Mouse (Mus musculus) cerebellum, adult 9-10 months (tissue): ENCODE measurements at regions not wholly inside any gene's neighbourhood (a gene's known extent, or its start where the extent isn't known, plus 50 kb on each side); places are given as distances from the start of the nearest gene placed in this dataset.

Experiments used
- DNase-seq: peaks from one replicate; pipeline ENCODE4 v3.0.0; 2022

- DNase-seq = no peak
Observed at GRCm38 (mm10) chr13:16100253-16100652, 88.6 kb downstream of the Inhba start.

DNA sequence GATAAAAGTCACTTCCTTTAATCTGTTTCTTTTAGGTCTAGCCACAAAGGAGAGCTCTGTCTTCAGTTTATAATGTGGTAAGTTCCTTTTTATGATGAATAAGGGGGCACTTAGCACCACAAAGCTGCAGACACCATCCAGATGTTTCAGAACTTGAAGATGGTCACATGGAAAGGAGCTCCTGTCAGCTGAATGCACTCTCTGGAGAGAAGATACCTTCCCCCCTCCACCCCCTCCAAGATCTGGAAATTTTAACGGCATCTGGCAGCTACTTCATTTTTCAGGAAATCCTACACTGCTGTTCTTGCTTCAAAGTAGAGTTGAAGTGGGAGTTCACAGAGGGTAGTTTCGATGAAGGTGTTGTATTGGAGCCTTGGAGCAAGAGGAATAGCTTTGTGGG, 103.2 kb downstream of the Inhba start:
- DNase-seq = no peak

DNA sequence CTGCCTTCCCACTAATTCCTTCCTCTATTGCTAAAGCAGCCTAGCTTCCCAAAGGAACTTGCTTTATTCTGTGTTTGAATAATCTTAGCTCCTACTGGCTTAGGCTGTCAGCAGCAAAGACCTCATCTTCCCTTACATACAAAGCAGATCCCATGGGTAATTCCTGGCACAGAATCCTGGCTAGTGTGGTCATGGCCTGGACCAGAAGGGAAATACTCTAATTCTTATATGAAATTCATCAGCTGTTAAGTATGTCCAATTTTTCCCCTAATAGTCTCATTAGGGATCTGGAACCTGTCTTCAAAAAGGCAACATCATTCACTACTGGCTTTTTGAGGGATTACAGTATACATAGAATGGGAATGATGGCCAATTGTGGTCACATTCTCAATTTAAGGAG, 135.0 kb downstream of the Inhba start:
- no peak for DNase-seq

DNA sequence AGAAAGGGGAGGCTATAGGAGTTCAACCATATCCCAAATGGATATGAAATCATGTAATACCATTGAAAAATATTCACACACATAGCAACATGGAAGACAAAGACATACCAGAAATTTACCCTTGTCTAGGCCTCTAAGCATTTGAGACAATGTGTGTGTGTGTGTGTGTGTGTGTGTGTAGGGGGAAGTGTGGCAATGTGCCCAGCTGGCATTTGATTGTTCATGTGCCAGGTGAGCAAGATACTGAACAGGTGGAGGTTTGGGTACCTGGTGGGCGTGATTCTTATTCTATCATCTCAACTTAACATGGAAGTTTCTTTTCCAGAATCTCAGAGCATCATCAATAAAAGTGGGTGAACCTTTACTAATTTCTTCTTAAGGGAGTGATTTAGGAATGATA, 143.3 kb downstream of the Inhba start:
- no peak for DNase-seq

- DNase-seq = no peak
Observed at GRCm38 (mm10) chr13:16165204-16165894, 153.7 kb downstream of the Inhba start.

GRCm38 (mm10) chr13:16196692-16197091, 185.0 kb downstream of the Inhba start:
- DNase-seq = no peak

- DNase-seq = no peak
Observed at GRCm38 (mm10) chr13:16200046-16200445, 188.4 kb downstream of the Inhba start.

DNA sequence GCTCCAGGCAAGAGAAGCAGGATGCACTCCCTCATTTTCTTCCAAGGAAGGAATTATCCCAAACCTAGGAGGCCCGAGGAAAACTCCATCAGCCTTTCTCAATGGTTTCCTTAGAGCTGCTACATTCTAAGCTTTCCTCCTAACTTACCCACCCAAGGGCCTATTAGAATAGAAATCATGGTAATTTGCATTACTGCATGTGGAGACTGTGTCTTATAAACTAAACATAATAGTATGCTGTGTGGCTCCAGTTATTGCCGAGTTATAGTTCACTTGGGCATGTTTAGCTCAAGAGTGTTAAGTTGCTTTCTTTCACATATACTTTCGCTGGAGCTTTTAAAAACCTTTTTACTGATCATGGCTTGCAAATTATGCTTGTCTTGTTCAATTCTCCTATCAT, 191.5 kb downstream of the Inhba start:
- no peak for DNase-seq

GRCm38 (mm10) chr13:16204097-16204496, 192.4 kb downstream of the Inhba start:
- DNase-seq = no peak

DNA sequence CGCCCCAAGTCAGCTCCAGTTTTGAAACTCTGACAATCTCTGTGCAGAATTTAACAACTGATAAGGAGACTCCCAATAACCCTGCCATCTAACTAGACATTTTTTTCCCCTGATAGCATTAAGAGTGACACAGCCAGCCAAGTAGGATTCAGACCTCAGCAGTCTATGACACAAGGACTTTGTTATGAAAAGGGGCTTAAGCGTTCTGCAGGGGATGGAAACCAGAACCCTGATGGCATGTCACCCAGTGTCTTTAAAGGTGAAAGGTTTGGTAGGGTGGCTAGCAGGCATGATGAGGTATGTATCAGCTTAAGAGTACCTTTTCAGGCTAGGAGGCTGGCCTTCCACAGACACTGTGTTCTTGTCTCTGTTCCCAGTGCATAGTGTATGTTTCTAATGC, 199.8 kb downstream of the Inhba start:
- DNase-seq = no peak

DNA sequence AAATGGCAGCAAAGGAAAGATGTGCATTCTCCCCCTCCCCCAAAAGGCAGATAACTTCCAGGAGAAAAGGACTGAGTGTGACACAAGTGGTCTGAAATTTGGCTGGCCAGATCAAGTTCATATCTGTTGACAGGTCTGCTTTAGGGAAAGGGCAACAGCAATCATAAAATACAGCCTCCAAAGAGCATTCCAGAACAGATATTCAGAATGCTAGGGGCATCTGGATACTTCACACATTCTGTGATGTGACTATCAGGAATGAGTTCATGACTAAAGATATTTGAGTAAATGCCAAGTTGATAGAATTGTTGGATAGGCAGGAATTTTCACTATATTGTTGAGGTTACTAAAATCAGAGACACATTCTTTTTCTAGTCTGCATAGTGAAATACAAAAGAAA, 208.2 kb downstream of the Inhba start:
- DNase-seq = no peak

DNA sequence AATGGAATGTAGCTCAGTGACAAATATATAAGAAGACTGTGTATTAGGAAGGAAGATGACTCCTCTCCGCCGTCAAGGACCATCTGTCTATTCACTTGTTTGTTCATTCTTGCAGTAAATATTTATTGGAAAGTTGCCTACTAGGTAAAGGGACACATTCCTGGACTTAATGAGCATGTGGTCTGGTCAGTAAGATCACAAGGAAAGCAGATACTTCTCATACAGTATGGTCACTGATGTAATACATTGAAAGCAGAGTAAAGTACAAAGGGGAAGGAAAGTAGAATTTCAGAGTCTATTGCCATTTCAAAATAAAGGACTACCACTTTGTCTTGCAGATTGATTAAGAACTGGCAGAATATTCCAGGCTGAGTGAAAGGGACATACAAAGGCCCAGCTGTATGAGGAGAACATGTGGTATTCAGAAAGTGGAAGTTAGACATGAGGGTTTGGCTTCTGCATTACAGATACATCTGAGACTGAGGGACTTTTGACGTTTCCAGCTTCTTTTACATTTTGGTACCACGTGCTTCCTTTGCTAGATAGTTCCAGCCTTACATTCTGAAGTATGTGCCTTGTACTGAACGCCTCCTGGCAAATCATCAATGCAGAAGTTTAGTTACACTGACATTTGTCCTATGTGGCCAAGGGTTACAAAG, 211.4 kb downstream of the Inhba start:
- DNase-seq = no peak

GRCm38 (mm10) chr13:16261145-16261544, 249.5 kb downstream of the Inhba start:
- no peak for DNase-seq

DNA sequence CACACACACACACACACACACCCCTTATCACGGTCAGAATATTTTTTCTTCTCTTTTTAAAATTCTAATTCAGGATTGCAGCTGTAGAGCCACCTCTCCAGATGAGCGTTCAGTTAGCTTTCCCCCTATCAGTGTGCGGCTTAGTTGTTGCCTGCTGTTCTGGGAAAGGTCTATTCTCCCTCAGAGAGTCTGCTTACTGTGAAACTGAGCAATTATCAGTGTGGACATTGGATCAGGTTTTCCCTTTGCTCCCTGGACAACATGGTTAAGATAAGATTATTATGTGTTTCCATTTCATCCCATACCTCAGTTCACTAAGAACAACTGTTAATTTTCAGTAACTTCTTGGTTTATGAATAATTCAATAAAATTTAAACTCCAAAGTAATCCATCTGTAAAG, 268.3 kb downstream of the Inhba start:
- no peak for DNase-seq

GRCm38 (mm10) chr13:16280742-16281141, 269.1 kb downstream of the Inhba start:
- no peak for DNase-seq

DNA sequence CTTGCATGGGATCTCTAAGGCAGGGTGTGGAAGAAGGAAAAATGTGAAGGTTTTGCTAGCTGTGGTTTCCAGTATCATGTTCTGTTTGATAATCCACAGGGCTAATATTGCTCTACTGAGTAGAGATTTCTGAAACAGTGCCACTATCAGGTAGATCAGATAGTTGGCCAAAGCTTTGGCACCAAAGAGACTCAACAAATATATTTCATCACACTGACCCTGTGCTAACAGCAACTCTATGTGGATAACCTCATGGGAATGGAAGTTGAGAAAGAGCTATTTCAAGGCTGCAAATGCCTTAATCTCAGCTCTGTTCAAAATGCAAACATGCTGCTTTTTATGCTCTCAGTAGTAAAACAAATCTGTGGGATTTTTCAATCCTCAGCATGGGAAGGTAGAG, 270.1 kb downstream of the Inhba start:
- DNase-seq = no peak

GRCm38 (mm10) chr13:16282230-16282629, 270.6 kb downstream of the Inhba start:
- no peak for DNase-seq

- no peak for DNase-seq
Observed at GRCm38 (mm10) chr13:16283336-16283735, 271.7 kb downstream of the Inhba start.

GRCm38 (mm10) chr13:16289633-16290032, 278.0 kb downstream of the Inhba start:
- DNase-seq = no peak

DNA sequence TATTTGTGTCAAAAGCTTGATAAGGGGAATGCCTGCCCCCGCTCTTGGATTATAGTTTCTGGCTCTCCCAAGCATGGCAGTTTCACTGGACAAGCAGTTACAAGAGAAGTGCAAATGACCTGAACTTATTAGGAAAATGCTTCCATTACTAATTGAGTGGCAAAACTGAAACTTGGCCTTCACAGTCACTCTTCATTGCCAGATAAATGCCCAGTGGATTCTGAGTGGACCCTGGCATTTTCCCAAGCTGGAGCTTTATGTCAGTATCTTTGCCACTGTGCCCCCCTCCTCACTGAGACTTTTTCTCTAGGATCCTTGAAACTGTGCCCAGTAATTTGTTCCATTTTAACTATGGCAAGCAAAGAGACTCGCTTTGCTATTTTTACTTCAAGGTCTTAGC, 279.1 kb downstream of the Inhba start:
- DNase-seq = no peak

DNA sequence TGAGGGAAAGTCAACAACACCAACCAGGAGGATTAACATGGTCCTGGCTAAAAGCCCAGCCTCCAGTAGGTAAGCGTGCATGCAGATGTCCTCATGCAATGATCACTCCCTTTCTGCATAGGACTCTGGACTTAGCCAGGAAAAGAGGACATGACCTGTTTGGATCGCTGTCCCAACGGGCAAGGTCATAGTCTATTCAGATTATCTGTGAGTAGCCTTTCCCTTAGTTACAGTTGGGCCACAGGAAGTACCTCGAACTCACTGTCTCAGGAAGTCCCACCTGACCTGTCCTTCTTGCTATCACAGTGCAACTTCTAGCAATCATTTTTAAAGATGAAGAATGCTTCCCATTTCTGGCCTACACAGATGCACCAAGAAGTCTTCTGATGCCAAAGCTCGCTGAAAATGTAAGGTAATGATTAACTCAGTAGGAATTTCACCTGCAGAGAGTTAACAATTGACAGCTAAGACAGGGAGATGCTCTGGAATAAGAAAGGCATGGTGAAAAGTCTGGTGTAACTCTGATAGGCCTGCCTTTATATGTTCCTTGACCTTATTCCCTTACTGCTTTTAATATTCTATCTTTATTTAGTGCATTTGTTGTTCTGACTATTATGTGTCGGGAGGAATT, 280.1 kb downstream of the Inhba start:
- no peak for DNase-seq

DNA sequence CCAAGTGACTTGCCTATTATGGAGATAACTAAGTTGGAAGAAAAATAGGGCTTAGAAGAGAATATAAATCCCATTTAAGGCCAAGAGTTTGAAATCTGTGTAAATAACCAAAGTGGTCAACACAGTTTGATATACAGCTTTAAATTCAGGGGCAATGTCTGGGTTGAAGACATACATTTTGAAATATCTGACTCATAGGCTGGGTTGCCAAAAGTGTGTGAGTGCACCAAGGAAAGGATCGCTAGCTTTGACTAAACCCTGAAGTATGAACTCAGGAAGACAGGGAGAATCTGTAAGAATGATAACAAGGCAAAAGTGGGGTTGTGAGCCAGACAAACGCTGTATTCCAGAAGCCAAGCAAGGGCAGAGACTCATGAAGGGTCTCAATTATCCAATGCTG, 288.1 kb downstream of the Inhba start:
- DNase-seq = no peak

DNA sequence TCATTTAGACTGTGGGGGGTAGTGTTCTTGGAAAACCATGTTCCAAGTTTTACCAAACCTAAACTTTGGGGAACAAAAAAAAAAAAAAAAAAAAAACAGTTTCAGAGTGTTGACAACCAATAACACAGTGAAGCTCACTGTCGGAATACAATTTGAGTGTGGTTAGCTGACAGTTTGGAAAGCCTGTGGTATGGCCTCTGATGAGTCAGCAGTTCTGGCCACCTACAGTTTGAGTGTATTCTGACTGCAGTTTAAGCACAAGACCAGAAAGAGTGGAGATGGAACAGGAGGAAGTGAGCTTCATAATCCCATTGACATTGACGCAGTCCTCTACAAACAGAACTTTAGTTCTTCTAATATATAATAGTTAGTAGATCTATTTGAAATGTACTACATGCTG, 303.0 kb downstream of the Inhba start:
- no peak for DNase-seq

- DNase-seq = no peak
Observed at GRCm38 (mm10) chr13:16315689-16316088, 304.0 kb downstream of the Inhba start.

- no peak for DNase-seq
Observed at GRCm38 (mm10) chr13:16316581-16316980, 304.9 kb downstream of the Inhba start.
